Mouse (Mus musculus): ENCODE results near the gene Phf11a. TPM values are rescaled to one million over a fixed set of nuclear protein-coding genes. Genes with fewer than 3 reads are reported as not detected.

Gene Phf11a
- polyA plus RNA-seq, 2 experiments, result 0.08 TPM; not detected in 1

- no peaks in the 10 kb centered on the region for H3K9me3 ChIP-seq (ENCODE audit: control insufficient read depth, low read length)
- ATAC-seq (ENCODE audit: low FRiP score, low read depth) (no peak), DNase-seq (ENCODE audit: low spot score) (no peak)
- H3K27ac ChIP-seq (replicated peaks; ENCODE audit: low read depth, low read length), result no peak overlapping the region
- peaks cover 95% of the 10 kb centered on the region for H3K36me3 ChIP-seq (ENCODE audit: control insufficient read depth, insufficient read depth, low read length)
- no peak overlapping the region for H3K4me3 ChIP-seq (replicated peaks; ENCODE audit: low read length)
- H3K9ac ChIP-seq (ENCODE audit: low read depth, low read length, severe bottlenecking), result no peak overlapping the region
- TF ChIP-seq POLR2A (IDR thresholded peaks at IDR 0.05; ENCODE audit: borderline replicate concordance, extremely low read depth, insufficient read depth, insufficient read length), result no peak
- no peaks in the 10 kb centered on the region for H3K27me3 ChIP-seq (ENCODE audit: control insufficient read depth, insufficient read depth, low read length)
- H3K4me1 ChIP-seq (ENCODE audit: control insufficient read depth, insufficient read depth, low read length), result no peaks in the 10 kb centered on the region
- 95% methylated on average over 21 of the region's 21 CpGs for WGBS
- H3K4me2 ChIP-seq (replicated peaks; ENCODE audit: low read depth, low read length, severe bottlenecking), result no peak overlapping the region
These were observed 66.9 kb downstream of the Phf11a start for GRCm38 (mm10) chr14:59230331-59230966.

GRCm38 (mm10) chr14:59229822-59230221 lies 67.5 kb downstream of the Phf11a start:
- WGBS, result 96% methylated on average over 3 of the region's 3 CpGs
- H3K27ac ChIP-seq (replicated peaks; ENCODE audit: low read depth, low read length), result no peak overlapping the region
- H3K4me2 ChIP-seq (replicated peaks; ENCODE audit: low read depth, low read length, severe bottlenecking), result no peak overlapping the region
- no peak for TF ChIP-seq POLR2A (IDR thresholded peaks at IDR 0.05; ENCODE audit: borderline replicate concordance, extremely low read depth, insufficient read depth, insufficient read length)
- no peaks in the 10 kb centered on the region for H3K9me3 ChIP-seq (ENCODE audit: control insufficient read depth, low read length)
- no peak overlapping the region for H3K4me3 ChIP-seq (replicated peaks; ENCODE audit: low read length)
- no peaks in the 10 kb centered on the region for H3K4me1 ChIP-seq (ENCODE audit: control insufficient read depth, insufficient read depth, low read length)
- DNase-seq (ENCODE audit: low spot score), result no peak
- H3K36me3 ChIP-seq (ENCODE audit: control insufficient read depth, insufficient read depth, low read length), result peaks cover 94% of the 10 kb centered on the region
- no peaks in the 10 kb centered on the region for H3K27me3 ChIP-seq (ENCODE audit: control insufficient read depth, insufficient read depth, low read length)
- H3K9ac ChIP-seq (ENCODE audit: low read depth, low read length, severe bottlenecking), result no peak overlapping the region
- ATAC-seq (ENCODE audit: low FRiP score, low read depth), result no peak

Other genes starting within 250 kb of the Phf11a start
- gene 1700129C05Rik, start 154.6 kb downstream of the Phf11a start, polyA plus RNA-seq (2012; rRNA removed), result not detected in 2 replicates
- gene 1700129C05Rik, start 154.6 kb downstream of the Phf11a start, polyA plus RNA-seq (2014; fragmentation: Nextera tagmentation; extraction: Ambion mirVana), result not detected in 2 replicates
- not detected in 2 replicates for gene Gm5142, start 118.8 kb downstream of the Phf11a start, polyA plus RNA-seq (2012; rRNA removed)
- gene Gm5142, start 118.8 kb downstream of the Phf11a start, polyA plus RNA-seq (2014; fragmentation: Nextera tagmentation; extraction: Ambion mirVana), result not detected in 2 replicates
- 49.7 and 52.5 TPM in 2 replicates for gene Rcbtb1, start 96.3 kb downstream of the Phf11a start, polyA plus RNA-seq (2012; rRNA removed)
- gene Rcbtb1, start 96.3 kb downstream of the Phf11a start, polyA plus RNA-seq (2014; fragmentation: Nextera tagmentation; extraction: Ambion mirVana), result 46.9 and 59.0 TPM in 2 replicates
- not detected in 2 replicates for gene Gm6904, start 37.3 kb downstream of the Phf11a start, polyA plus RNA-seq (2012; rRNA removed)
- not detected in 2 replicates for gene Gm6904, start 37.3 kb downstream of the Phf11a start, polyA plus RNA-seq (2014; fragmentation: Nextera tagmentation; extraction: Ambion mirVana)
- 0.16 and 0.38 TPM in 2 replicates for gene Phf11b, start 43.8 kb upstream of the Phf11a start, polyA plus RNA-seq (2012; rRNA removed)
- gene Phf11b, start 43.8 kb upstream of the Phf11a start, polyA plus RNA-seq (2014; fragmentation: Nextera tagmentation; extraction: Ambion mirVana), result 0.44 and 0.63 TPM in 2 replicates
- 1.2 and 1.3 TPM in 2 replicates for gene Phf11d, start 67.9 kb upstream of the Phf11a start, polyA plus RNA-seq (2012; rRNA removed)
- gene Phf11d, start 67.9 kb upstream of the Phf11a start, polyA plus RNA-seq (2014; fragmentation: Nextera tagmentation; extraction: Ambion mirVana), result 1.4 and 1.5 TPM in 2 replicates
- 2.0 and 2.3 TPM in 2 replicates for gene Phf11c, start 97.9 kb upstream of the Phf11a start, polyA plus RNA-seq (2012; rRNA removed)
- gene Phf11c, start 97.9 kb upstream of the Phf11a start, polyA plus RNA-seq (2014; fragmentation: Nextera tagmentation; extraction: Ambion mirVana), result 0.45 and 0.72 TPM in 2 replicates
- gene Setdb2, start 143.4 kb upstream of the Phf11a start, polyA plus RNA-seq (2012; rRNA removed), result 7.3 and 7.5 TPM in 2 replicates
- gene Setdb2, start 143.4 kb upstream of the Phf11a start, polyA plus RNA-seq (2014; fragmentation: Nextera tagmentation; extraction: Ambion mirVana), result 8.4 and 10.7 TPM in 2 replicates
- 13.7 and 17.4 TPM in 2 replicates for gene Cab39l, start 143.4 kb upstream of the Phf11a start, polyA plus RNA-seq (2012; rRNA removed)
- 40.3 and 41.4 TPM in 2 replicates for gene Cab39l, start 143.4 kb upstream of the Phf11a start, polyA plus RNA-seq (2014; fragmentation: Nextera tagmentation; extraction: Ambion mirVana)

All from limb, embryonic 14.5 days (tissue).